Mouse (Mus musculus) intestine, embryonic 15.5 days (tissue): ENCODE data around the gene Gclc. TPM values are rescaled to one million over a fixed set of nuclear protein-coding genes. Genes with fewer than 3 reads are reported as not detected.

Experiments
- polyA plus RNA-seq: library from polyadenylated mRNA; unstranded; fragments of >200 nt; fragmentation: Nextera tagmentation; extraction: Ambion mirVana; gene quantifications from 2 replicates; pipeline ENCODE4 v1.2.1, GENCODE M21; 2015

The Gclc gene
- polyA plus RNA-seq, 1 experiment from 2014 or later = 13.5 TPM

Other genes with a start within 250 kb of the Gclc start
- gene Lrrc1, start 209.7 kb upstream of the Gclc start, polyA plus RNA-seq = 14.1 and 16.1 TPM in 2 replicates
- 0.08 and 0.29 TPM in 2 replicates for gene Klhl31, start 118.0 kb upstream of the Gclc start, polyA plus RNA-seq
- 70.9 and 76.9 TPM in 2 replicates for gene Elovl5, start 162.8 kb downstream of the Gclc start, polyA plus RNA-seq